Mouse (Mus musculus) adrenal gland, postnatal 14 days (tissue): ENCODE data around the gene Vmn1r87. TPM values are rescaled to one million over a fixed set of nuclear protein-coding genes. Genes with fewer than 3 reads are reported as not detected.
A peak's percentile ranks its signal among the peaks of the same experiment; 100 is the strongest.

ENCODE experiments used
- DNase-seq: peaks from one replicate; pipeline ENCODE4 v3.0.0; 2021; ENCODE audit warnings: mixed read lengths
- long read RNA-seq, 2 experiments: library from polyadenylated mRNA; stranded (forward); transcript quantifications; one replicate each; pipeline ENCODE4 v2.0.0; 2021
- total RNA-seq: library from RNA; stranded (reverse); gene quantifications from 2 replicates; pipeline ENCODE4 v1.2.3, GENCODE M21; 2021

Vmn1r87 gene
- total RNA-seq, result not detected in 2 replicates
- long read RNA-seq, experiment 1, result 0 reads
- long read RNA-seq, experiment 2, result 0 reads

DNA sequence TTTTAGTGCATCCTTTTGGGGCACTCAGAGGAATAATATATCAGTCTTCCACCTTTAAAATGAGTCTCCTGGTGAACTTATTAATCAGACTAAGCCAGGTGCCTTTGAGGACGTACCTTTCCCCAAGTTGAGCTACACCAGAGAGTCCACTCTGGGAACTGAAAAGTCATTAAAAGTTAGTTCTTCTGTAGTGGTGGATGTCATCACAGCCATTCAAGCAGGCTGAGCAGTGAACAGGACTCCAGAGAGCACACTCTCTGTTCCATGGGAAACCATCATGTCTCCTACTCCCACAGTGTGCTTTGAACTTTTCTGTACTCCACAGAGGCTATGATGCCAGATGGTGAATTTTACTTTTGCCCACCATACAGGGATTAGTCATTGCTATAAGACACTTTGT is at the start of gene Vmn1r87:
Vmn1r87 (minus strand) TSS at position 101 of the 400 bp plus-strand sequence.
- no peak for DNase-seq

DNA sequence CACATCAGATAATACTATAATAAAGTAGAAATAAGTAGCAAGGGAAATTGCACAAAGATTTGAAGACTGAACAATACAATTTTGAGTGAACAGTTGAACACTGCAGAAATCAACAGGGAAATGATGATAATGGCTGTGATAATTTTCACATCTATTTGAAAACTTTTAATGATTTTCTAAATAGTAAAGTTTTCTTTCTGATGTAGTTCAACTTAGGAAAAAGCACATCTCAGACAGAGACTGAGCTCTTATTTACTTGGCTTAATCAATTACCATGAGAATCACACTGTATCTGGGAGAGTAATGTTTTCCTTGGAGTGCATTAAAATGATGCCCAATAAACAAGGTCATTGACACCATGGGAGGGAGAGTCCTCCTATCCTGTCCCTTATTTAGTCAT is 19.3 kb upstream of the Vmn1r87 start, which contains the start of gene Vmn1r88:
Vmn1r88 (plus strand) TSS at position 301 of the 400 bp plus-strand sequence.
- DNase-seq, result no peak

GRCm38 (mm10) chr7:13137340-13137739 is 2.6 kb downstream of the Vmn1r87 start:
- DNase-seq, result no peak

DNA sequence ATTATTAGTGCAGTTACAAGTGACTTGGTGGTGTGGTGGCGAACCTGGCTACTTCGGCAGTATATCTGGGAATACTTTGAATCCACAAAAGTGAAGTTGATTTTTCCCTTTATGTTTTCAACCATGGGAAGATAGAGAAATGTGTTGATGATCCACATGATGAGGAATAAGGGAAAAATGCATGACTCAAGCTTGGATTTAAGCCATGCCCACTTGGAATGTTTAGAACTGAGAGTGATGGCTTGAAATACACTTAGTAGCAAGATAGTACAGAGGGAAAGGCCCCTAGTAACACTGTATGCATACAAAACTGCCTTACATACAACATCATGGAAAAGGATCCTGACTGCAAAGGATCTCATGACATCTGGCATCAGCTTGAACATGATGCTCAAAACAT is 8.1 kb downstream of the Vmn1r87 start:
- no peak for DNase-seq

GRCm38 (mm10) chr7:13123554-13124153 is 16.3 kb downstream of the Vmn1r87 start:
- DNase-seq, result peak; percentile 14

DNA sequence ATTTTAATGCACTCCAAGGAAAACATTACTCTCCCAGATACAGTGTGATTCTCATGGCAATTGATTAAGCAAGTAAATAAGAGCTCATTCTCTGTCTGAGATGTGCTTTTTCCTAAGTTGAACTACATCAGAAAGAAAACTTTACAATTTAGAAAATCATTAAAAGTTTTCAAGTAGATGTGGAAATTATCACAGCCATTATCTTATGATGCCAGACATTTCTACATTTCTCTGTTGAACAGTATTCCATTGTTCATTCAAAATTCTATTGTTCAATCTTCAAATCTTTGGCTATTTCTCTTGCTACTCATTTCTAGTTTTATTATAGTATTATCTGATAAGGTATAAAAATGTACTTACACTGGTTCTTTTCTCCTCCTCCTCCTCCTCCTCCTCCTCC is 20.1 kb downstream of the Vmn1r87 start, which contains the start of gene Vmn1r86:
Vmn1r86 (minus strand) TSS at position 101 of the 400 bp plus-strand sequence.
- no peak for DNase-seq

DNA sequence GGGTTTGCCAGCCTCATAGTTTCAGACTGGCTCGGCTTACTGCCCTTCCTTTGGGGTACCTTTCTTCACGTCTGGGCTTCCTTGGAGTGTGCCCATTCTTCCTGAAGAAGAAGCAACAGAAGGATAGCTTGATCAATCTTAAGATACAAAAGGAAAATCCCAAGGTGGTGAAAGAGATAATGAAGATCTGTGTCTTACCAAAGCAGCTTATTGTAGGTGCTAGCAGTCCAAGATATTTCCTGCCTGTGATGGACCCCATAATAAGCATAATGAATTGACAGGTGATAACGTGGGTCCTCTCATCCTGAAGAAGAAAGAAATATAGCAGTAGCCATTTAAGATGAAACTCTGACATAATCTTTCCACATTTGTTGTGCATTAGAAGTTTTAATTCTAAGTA is 44.9 kb downstream of the Vmn1r87 start, which contains the start of gene Vmn1r85:
Vmn1r85 (minus strand) TSS at position 101 of the 400 bp plus-strand sequence.
- no peak for DNase-seq

Other genes starting within 250 kb of the Vmn1r87 start
- gene Zscan22, start 242.3 kb downstream of the Vmn1r87 start, total RNA-seq, result 11.0 and 12.5 TPM in 2 replicates
- gene Rps5, start 217.9 kb downstream of the Vmn1r87 start, total RNA-seq, result 842 and 996 TPM in 2 replicates
- gene Rnf225, start 212.7 kb downstream of the Vmn1r87 start, total RNA-seq, result 0.41 and 0.52 TPM in 2 replicates
- 8.0 and 9.5 TPM in 2 replicates for gene Zfp324, start 174.3 kb downstream of the Vmn1r87 start, total RNA-seq
- gene Zfp446, start 162.3 kb downstream of the Vmn1r87 start, total RNA-seq, result 6.0 and 7.2 TPM in 2 replicates
- 2.6 and 51.1 TPM in 2 replicates for gene Slc27a5, start 142.0 kb downstream of the Vmn1r87 start, total RNA-seq
- 247 and 252 TPM in 2 replicates for gene Trim28, start 141.0 kb downstream of the Vmn1r87 start, total RNA-seq
- 12.8 and 13.2 TPM in 2 replicates for gene Zbtb45, start 130.1 kb downstream of the Vmn1r87 start, total RNA-seq
- gene Chmp2a, start 105.3 kb downstream of the Vmn1r87 start, total RNA-seq, result 173 and 179 TPM in 2 replicates
- 191 and 201 TPM in 2 replicates for gene Ube2m, start 101.9 kb downstream of the Vmn1r87 start, total RNA-seq
- gene Mzf1, start 85.4 kb downstream of the Vmn1r87 start, total RNA-seq, result 2.6 and 3.4 TPM in 2 replicates
- not detected in 2 replicates for gene Vmn1r85, start 45.0 kb downstream of the Vmn1r87 start, total RNA-seq
- not detected in 2 replicates for gene Vmn1r86, start 20.2 kb downstream of the Vmn1r87 start, total RNA-seq
- 0.11 and 0.19 TPM in 2 replicates for gene Vmn1r88, start 19.4 kb upstream of the Vmn1r87 start, total RNA-seq
- gene Vmn1r89, start 72.9 kb upstream of the Vmn1r87 start, total RNA-seq, result not detected in 2 replicates
- gene Lig1, start 137.1 kb upstream of the Vmn1r87 start, total RNA-seq, result 27.4 and 30.2 TPM in 2 replicates
- gene Zswim9, start 138.6 kb upstream of the Vmn1r87 start, total RNA-seq, result 7.4 and 10.0 TPM in 2 replicates
- gene Pla2g4c, start 184.5 kb upstream of the Vmn1r87 start, total RNA-seq, result 0.38 and 0.78 TPM in 2 replicates